Mouse (Mus musculus): ENCODE measurements at regions not wholly inside any gene's neighbourhood (a gene's known extent, or its start where the extent isn't known, plus 50 kb on each side); places are given as distances from the start of the nearest gene placed in this dataset.

GRCm38 (mm10) chr1:41551271-41551670, 745.9 kb downstream of the Tmem182 start:
- DNase-seq (ENCODE audit: low spot score) = no peak

GRCm38 (mm10) chr1:41555607-41556006, 750.2 kb downstream of the Tmem182 start:
- DNase-seq (ENCODE audit: low spot score) = no peak

- peak; percentile 53 for DNase-seq (ENCODE audit: low spot score)
Measured at GRCm38 (mm10) chr1:41559101-41559665, 753.8 kb downstream of the Tmem182 start.

GRCm38 (mm10) chr1:41559991-41560390, 754.6 kb downstream of the Tmem182 start:
- DNase-seq (ENCODE audit: low spot score) = no peak

GRCm38 (mm10) chr1:41603471-41603870, 798.1 kb downstream of the Tmem182 start:
- no peak for DNase-seq (ENCODE audit: low spot score)

GRCm38 (mm10) chr1:41604996-41605747, 799.8 kb downstream of the Tmem182 start:
- no peak for DNase-seq (ENCODE audit: low spot score)

GRCm38 (mm10) chr1:41605748-41606131, 800.3 kb downstream of the Tmem182 start:
- no peak for DNase-seq (ENCODE audit: low spot score)

- no peak for DNase-seq (ENCODE audit: low spot score)
Measured at GRCm38 (mm10) chr1:41610783-41611182, 805.4 kb downstream of the Tmem182 start.

GRCm38 (mm10) chr1:41651804-41652203, 846.4 kb downstream of the Tmem182 start:
- peak; percentile 30 for DNase-seq (ENCODE audit: low spot score)

- no peak for DNase-seq (ENCODE audit: low spot score)
Measured at GRCm38 (mm10) chr1:41652210-41652609, 846.8 kb downstream of the Tmem182 start.

GRCm38 (mm10) chr1:41652646-41653427, 847.4 kb downstream of the Tmem182 start:
- DNase-seq (ENCODE audit: low spot score) = peak; percentile 62

GRCm38 (mm10) chr1:41674086-41674485, 868.7 kb downstream of the Tmem182 start:
- no peak for DNase-seq (ENCODE audit: low spot score)

- peak; percentile 55 for DNase-seq (ENCODE audit: low spot score)
Measured at GRCm38 (mm10) chr1:41675345-41675744, 869.9 kb downstream of the Tmem182 start.

GRCm38 (mm10) chr1:41705692-41706091, 900.3 kb downstream of the Tmem182 start:
- no peak for DNase-seq (ENCODE audit: low spot score)

- DNase-seq (ENCODE audit: low spot score) = peak; percentile 79
Measured at GRCm38 (mm10) chr1:41742644-41743331, 937.4 kb downstream of the Tmem182 start.

- no peak for DNase-seq (ENCODE audit: low spot score)
Measured at GRCm38 (mm10) chr1:41743332-41743710, 937.9 kb downstream of the Tmem182 start.

GRCm38 (mm10) chr1:41744531-41744930, 939.1 kb downstream of the Tmem182 start:
- peak; percentile 24 for DNase-seq (ENCODE audit: low spot score)

GRCm38 (mm10) chr1:41759366-41759765, 936.2 kb upstream of the Pou3f3 start:
- no peak for DNase-seq (ENCODE audit: low spot score)

Data from retina, embryonic 14.5 days (tissue).